Mouse (Mus musculus): ENCODE data around the gene Cish. TPM values are rescaled to one million over a fixed set of nuclear protein-coding genes. Genes with fewer than 3 reads are reported as not detected.
"Not testable (repeated sequence)": the region's sequence is repeated elsewhere in the genome, so short reads cannot be mapped to it uniquely, and the experiment has no call there.

Gene Cish
- polyA plus RNA-seq, 1 experiment from 2014 or later = 119 TPM

DNA sequence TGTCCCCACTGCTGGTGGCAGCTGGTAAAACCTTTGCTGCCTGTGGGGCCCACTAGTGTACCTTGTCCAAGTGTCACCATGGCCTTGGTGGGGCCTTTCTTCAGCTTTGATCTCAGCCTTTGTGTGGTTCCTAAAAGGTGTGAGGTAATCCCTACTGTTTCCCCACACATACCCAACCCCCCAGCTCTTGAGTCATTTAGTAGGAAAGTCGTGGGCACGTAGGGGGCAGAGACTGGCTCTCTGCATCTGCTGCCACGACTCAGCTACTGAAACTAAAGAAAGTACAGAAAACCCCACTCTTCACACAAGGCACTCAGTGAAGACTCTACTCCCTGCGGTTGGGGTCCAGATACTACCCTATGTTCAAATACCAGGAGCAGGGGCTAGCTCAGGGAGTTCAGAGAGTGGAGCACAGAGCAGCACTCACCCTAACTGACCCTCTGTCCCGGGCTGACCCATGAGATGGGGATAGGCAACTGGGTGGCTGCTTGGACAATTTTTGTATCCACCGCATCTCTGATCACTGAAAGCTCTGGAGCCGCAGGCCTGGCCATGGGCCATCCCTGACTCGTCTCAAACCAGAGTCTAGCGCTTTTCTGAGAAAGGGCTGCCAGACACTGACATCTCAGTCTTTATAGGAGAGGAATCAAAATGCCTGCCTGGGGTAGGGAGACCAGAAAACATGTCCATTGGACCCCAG, 7.4 kb downstream of the Cish start:
- ChIA-PET POLR2A (interaction anchor here (1.3 to 2.7 kb wide), 4 partner anchors 9 to 34 kb away, joined by 5 to 11 read pairs (median 7); no protein-coding TSS in a partner anchor), CTCF (interaction anchor here (0.8 to 1.6 kb wide), 5 partner anchors 10 to 33 kb away, joined by 3 to 9 read pairs (median 3); no protein-coding TSS in a partner anchor)
- in situ Hi-C loops (cut with MboI; ENCODE audit: low pct_unique_long_range_greater_than_20kb) = loop anchor here (25.0 kb wide), 2 partner anchors 409 to 1116 kb away; partner anchors contain the start of genes Ppm1m and Sema3f
- DNase-seq (ENCODE audit: low read depth, low spot score) (no peak), ATAC-seq (no peak)
- TF ChIP-seq CTCF (IDR thresholded peaks at IDR 0.05) = no peak
- no peaks in the 10 kb centered on the region for H3K27me3 ChIP-seq

DNA sequence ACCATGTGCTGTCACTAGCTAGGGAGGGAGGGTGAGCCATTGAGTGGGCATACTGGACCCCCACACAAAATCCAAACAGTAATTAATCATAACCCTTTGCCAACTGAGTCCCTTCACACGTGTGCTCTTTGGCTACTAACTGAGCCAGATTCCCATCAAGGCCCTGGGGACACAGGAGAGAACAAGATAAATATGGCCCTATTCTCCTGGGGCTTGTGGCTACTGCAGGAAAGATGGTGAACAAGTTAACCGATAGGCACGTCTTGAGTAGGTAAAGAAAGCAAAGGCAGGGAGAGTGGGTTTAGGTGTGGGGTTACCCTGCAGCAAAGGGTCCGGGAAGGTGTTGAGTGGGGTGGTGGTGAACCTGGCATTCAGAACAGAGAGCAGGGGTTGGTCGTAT, 8.1 kb downstream of the Cish start:
- ATAC-seq (no peak), DNase-seq (ENCODE audit: low read depth, low spot score) (no peak)
- no peaks in the 10 kb centered on the region for H3K27me3 ChIP-seq
- no peak for TF ChIP-seq CTCF (IDR thresholded peaks at IDR 0.05)
- in situ Hi-C loops (cut with MboI; ENCODE audit: low pct_unique_long_range_greater_than_20kb) = loop anchor here (25.0 kb wide), 2 partner anchors 408 to 1117 kb away; partner anchors contain the start of genes Ppm1m and Sema3f
- ChIA-PET CTCF (interaction anchor here (1.4 to 2.3 kb wide), 2 partner anchors 9 to 14 kb away, joined by 4 to 9 read pairs; partner anchors contain the start of gene Cish), POLR2A (interaction anchor here (1.9 to 2.7 kb wide), 2 partner anchors 8 to 21 kb away, joined by 7 to 11 read pairs; no protein-coding TSS in a partner anchor)

DNA sequence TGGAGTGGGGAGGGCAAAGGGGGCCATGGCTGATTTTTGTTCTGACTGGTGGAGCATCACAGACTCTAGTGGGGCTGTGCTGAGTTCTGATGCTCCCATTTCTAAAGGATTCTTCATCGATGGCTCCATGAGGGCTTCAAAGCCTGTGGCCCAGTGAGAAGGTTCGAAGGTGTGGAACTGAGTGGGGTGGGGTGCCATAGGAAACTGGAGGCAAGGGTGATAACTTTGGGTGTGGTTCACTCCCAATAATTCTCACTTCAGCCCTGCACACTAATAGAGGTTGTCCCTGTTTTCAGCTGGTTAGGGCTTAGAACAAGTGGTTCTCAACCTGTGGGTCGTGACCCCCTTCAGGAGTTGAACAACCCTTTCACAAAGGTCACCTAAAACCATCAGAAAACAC, 8.6 kb downstream of the Cish start:
- DNase-seq (ENCODE audit: low read depth, low spot score) (no peak), ATAC-seq (no peak)
- in situ Hi-C loops (cut with MboI; ENCODE audit: low pct_unique_long_range_greater_than_20kb) = loop anchor here (25.0 kb wide), 2 partner anchors 408 to 1117 kb away; partner anchors contain the start of genes Ppm1m and Sema3f
- TF ChIP-seq CTCF (IDR thresholded peaks at IDR 0.05) = no peak
- CTCF ChIA-PET = interaction anchor here (1.3 to 2.3 kb wide), 2 partner anchors 9 to 29 kb away, joined by 3 to 9 read pairs; partner anchors contain the start of gene Cish
- POLR2A ChIA-PET = interaction anchor here (0.7 to 2.7 kb wide), 3 partner anchors 21 to 952 kb away, joined by 5 to 11 read pairs (median 8); no protein-coding TSS in a partner anchor
- H3K27me3 ChIP-seq = no peaks in the 10 kb centered on the region

DNA sequence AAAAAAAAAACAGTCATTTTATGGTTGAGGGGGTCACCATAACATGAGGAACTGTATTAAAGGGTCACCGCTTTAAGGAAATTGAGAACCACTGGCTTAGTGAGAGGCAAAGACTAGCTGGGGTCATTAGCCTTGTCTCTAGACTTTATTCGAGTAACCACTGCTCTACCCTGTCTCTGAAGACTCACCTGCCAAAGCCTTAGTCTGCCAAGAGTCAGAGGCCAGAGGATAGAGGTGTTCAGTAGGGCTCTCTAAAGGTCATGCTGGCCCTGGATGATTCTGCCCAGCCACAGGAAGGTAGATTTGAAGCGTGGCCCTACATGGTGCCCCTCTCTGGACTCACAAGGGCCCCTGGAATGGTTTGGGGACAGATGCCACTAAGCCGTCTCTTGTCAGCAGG, 9.2 kb downstream of the Cish start:
- no peak for ATAC-seq
- in situ Hi-C loops (cut with MboI; ENCODE audit: low pct_unique_long_range_greater_than_20kb) = loop anchor here (25.0 kb wide), 2 partner anchors 407 to 1118 kb away; partner anchors contain the start of genes Ppm1m and Sema3f
- DNase-seq (ENCODE audit: low read depth, low spot score) = no peak
- H3K27me3 ChIP-seq = no peaks in the 10 kb centered on the region
- CTCF ChIA-PET = interaction anchor here (1.2 to 2.3 kb wide), 3 partner anchors 10 to 28 kb away, joined by 3 to 9 read pairs (median 4); partner anchors contain the start of gene Cish
- POLR2A ChIA-PET = interaction anchor here (0.7 to 2.7 kb wide), 3 partner anchors 20 to 953 kb away, joined by 5 to 11 read pairs (median 8); no protein-coding TSS in a partner anchor
- no peak for TF ChIP-seq CTCF (IDR thresholded peaks at IDR 0.05)

DNA sequence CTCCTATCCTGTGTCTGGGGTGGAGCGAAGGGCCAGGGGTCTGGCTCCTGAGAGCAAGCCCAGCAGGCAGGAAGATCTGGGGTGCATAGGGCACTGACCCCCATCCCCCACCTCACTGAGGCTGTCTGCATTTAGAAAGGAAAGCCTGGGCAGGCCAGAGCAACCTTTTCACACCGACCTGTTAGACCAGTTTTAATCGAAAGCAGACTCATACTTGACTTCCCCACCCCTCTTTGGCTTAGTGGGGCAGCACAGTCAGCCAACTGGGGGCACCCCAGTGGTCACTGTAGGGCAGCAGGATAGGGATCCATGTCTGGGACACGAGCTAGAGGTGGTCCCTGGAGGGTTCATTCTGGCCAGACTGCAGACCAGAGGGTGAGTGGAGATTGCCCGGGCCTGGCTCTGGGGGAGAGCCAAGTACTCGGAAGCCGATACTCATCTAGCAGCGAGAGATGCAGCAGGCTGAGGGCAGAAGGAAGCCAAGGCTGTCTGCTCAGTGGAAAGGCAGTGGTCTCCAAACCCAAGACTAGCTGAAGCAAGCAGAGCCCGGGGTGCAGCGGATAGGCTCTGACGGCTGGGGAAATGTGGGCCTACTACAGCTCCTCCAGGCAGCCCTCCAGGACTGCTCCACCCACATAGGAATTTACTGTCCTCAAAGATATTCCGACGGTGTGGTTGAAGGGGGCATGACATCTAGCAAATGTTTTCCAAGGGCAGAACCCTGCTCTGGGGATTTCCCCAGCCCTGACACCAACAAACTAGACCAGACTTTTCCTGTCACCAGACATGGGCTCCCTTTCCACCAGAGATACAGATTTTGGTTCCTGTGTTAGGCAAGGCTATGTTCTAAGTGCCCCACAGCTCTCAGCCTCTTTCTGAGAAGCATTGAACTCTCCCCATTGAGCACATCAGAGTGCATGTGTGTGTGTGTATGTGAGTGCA, 10.0 kb downstream of the Cish start:
- CTCF ChIA-PET = interaction anchor here (0.9 to 2.3 kb wide), 5 partner anchors 11 to 30 kb away, joined by 3 to 9 read pairs (median 3); partner anchors contain the start of gene Cish
- POLR2A ChIA-PET = interaction anchor here (0.8 to 3.8 kb wide), 4 partner anchors 8 to 30 kb away, joined by 3 to 36 read pairs (median 8); partner anchors contain the start of gene Cish
- no peaks in the 10 kb centered on the region for H3K27me3 ChIP-seq
- in situ Hi-C loops (cut with MboI; ENCODE audit: low pct_unique_long_range_greater_than_20kb) = loop anchor here (25.0 kb wide), 2 partner anchors 406 to 1119 kb away; partner anchors contain the start of genes Ppm1m and Sema3f
- no peak for TF ChIP-seq CTCF (IDR thresholded peaks at IDR 0.05)
- no peak for DNase-seq (ENCODE audit: low read depth, low spot score)
- ATAC-seq = peak; percentile 1

DNA sequence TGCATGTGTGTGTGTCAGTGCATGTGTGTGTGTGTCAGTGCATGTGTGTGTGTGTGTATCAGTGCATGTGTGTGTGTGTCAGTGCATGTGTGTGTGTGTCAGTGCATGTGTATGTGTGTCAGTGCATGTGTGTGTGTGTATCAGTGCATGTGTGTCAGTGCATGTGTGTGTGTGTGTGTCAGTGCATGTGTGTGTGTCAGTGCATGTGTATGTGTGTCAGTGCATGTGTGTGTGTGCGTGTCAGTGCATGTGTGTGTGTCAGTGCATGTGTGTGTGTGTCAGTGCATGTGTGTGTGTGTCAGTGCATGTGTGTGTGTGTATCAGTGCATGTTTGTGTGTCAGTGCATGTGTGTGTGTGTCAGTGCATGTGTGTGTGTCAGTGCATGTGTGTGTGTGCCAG, 10.8 kb downstream of the Cish start:
- H3K27me3 ChIP-seq; DNase-seq (ENCODE audit: low read depth, low spot score); ATAC-seq: not testable (repeated sequence)
- CTCF ChIA-PET = interaction anchor here (1.4 to 3.3 kb wide), 2 partner anchors 13 to 29 kb away, joined by 3 to 23 read pairs; no protein-coding TSS in a partner anchor
- POLR2A ChIA-PET = interaction anchor here (1.4 to 3.8 kb wide), 2 partner anchors 9 to 18 kb away, joined by 7 to 36 read pairs; partner anchors contain the start of gene Cish
- in situ Hi-C loops (cut with MboI; ENCODE audit: low pct_unique_long_range_greater_than_20kb) = loop anchor here (25.0 kb wide), 2 partner anchors 406 to 1119 kb away; partner anchors contain the start of genes Ppm1m and Sema3f

DNA sequence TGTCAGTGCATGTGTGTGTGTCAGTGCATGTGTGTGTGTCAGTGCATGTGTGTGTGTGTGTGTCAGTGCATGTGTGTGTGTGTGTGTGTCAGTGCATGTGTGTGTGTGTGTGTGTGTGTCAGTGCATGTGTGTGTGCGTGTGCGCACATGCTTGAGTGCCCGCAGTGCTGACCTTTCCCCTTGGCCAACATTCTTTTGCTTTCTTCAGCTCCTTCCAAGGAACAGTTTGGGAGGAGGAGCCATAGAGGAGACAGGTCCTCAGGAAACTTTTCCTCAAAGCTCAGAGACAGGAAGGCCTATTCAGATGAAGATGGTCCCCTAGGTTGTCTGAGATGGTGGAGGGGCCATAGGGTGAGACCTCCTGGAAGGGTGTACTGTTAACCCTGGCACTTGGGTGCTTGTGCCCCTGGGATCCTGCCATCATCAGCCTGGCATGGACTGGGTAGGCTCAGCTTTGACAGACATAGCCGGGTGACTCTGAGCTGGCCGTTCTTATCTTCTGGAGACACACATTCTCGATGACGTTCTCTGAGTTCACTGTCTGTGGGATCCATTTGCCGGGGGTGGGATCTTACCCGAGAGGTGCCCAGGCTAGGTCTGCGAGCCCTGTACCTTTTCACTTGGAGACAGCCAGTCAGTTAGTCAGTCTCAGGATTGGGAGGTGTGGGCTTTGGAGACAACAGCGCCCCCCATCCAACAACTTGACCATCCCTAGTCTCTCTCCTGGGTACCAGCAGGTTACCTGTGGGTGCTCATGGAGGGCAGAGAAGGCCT, 11.5 kb downstream of the Cish start:
- DNase-seq (ENCODE audit: low read depth, low spot score) (no peak), ATAC-seq (peak; percentile 6)
- in situ Hi-C loops (cut with MboI; ENCODE audit: low pct_unique_long_range_greater_than_20kb) = loop anchor here (25.0 kb wide), 2 partner anchors 405 to 1120 kb away; partner anchors contain the start of genes Ppm1m and Sema3f
- H3K27me3 ChIP-seq = no peaks in the 10 kb centered on the region
- no peak for TF ChIP-seq CTCF (IDR thresholded peaks at IDR 0.05)
- ChIA-PET POLR2A (interaction anchor here (0.6 to 3.8 kb wide), 5 partner anchors 10 to 28 kb away, joined by 3 to 36 read pairs (median 7); partner anchors contain the start of gene Cish), CTCF (interaction anchor here (1.2 to 3.3 kb wide), 4 partner anchors 12 to 28 kb away, joined by 3 to 23 read pairs (median 4); no protein-coding TSS in a partner anchor)

DNA sequence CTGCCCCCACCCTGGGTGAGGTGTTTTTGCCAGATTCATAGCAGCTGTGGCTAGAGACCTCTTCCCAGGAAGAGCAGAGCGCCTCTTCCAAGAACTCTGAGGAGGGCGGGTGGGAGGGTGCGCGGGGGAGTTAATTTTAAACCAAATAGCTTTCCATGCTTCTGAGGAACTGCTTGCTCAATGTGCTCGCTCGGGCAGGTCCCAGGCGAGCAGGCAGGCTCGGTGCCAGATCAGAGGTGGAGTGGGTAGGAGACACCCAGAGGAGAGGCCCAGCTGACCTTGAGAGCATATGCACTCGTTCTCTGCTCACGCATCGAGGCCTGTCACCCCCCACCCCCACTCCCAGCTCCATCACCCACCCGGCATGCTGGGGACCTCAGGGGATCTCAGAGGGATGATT, 12.1 kb downstream of the Cish start:
- CTCF ChIA-PET = interaction anchor here (1.2 to 3.3 kb wide), 4 partner anchors 12 to 28 kb away, joined by 3 to 23 read pairs (median 4); no protein-coding TSS in a partner anchor
- no peak for DNase-seq (ENCODE audit: low read depth, low spot score)
- no peaks in the 10 kb centered on the region for H3K27me3 ChIP-seq
- POLR2A ChIA-PET = interaction anchor here (0.8 to 3.8 kb wide), 4 partner anchors 10 to 27 kb away, joined by 3 to 36 read pairs (median 8); partner anchors contain the start of gene Cish
- peak; percentile 84 for ATAC-seq
- no peak for TF ChIP-seq CTCF (IDR thresholded peaks at IDR 0.05)
- in situ Hi-C loops (cut with MboI; ENCODE audit: low pct_unique_long_range_greater_than_20kb) = loop anchor here (25.0 kb wide), 2 partner anchors 404 to 1121 kb away; partner anchors contain the start of genes Ppm1m and Sema3f

All from Patski (cell line).